Mouse (Mus musculus): ENCODE results near the gene Patz1. TPM values are rescaled to one million over a fixed set of nuclear protein-coding genes. Genes with fewer than 3 reads are reported as not detected.

Gene Patz1
- total RNA-seq, 2 experiments from 2014 or later, result 64.2 to 89.5 TPM

- ATAC-seq (replicated peaks; ENCODE audit: low FRiP score, low TSS enrichment, poor library complexity, severe bottlenecking), result peak; percentile 14; the same call in 1 of the 2 replicates
Observed at GRCm38 (mm10) chr11:3290640-3291310, 2.1 kb downstream of the Patz1 start.

- no peak for ATAC-seq (replicated peaks; ENCODE audit: low FRiP score, low TSS enrichment, poor library complexity, severe bottlenecking)
Observed at GRCm38 (mm10) chr11:3291311-3292061, 2.8 kb downstream of the Patz1 start.

- ATAC-seq (replicated peaks; ENCODE audit: low FRiP score, low TSS enrichment, poor library complexity, severe bottlenecking), result peak; percentile 12; the same call in 1 of the 2 replicates
Observed at GRCm38 (mm10) chr11:3292062-3292421, 3.4 kb downstream of the Patz1 start.

GRCm38 (mm10) chr11:3292711-3293249 is 4.1 kb downstream of the Patz1 start:
- no peak for ATAC-seq (replicated peaks; ENCODE audit: low FRiP score, low TSS enrichment, poor library complexity, severe bottlenecking)

GRCm38 (mm10) chr11:3293361-3293760 is 4.7 kb downstream of the Patz1 start:
- no peak for ATAC-seq (replicated peaks; ENCODE audit: low FRiP score, low TSS enrichment, poor library complexity, severe bottlenecking)

- ATAC-seq (replicated peaks; ENCODE audit: low FRiP score, low TSS enrichment, poor library complexity, severe bottlenecking), result no peak
Observed at GRCm38 (mm10) chr11:3294641-3295040, 6.0 kb downstream of the Patz1 start.

GRCm38 (mm10) chr11:3296056-3296455 is 7.4 kb downstream of the Patz1 start:
- ATAC-seq (replicated peaks; ENCODE audit: low FRiP score, low TSS enrichment, poor library complexity, severe bottlenecking), result no peak

GRCm38 (mm10) chr11:3297871-3298812 is 9.5 kb downstream of the Patz1 start:
- peak; percentile 24; the same call in 1 of the 2 replicates for ATAC-seq (replicated peaks; ENCODE audit: low FRiP score, low TSS enrichment, poor library complexity, severe bottlenecking)

GRCm38 (mm10) chr11:3298813-3299185 is 10.1 kb downstream of the Patz1 start:
- no peak for ATAC-seq (replicated peaks; ENCODE audit: low FRiP score, low TSS enrichment, poor library complexity, severe bottlenecking)

GRCm38 (mm10) chr11:3301075-3301474 is 12.4 kb downstream of the Patz1 start:
- no peak for ATAC-seq (replicated peaks; ENCODE audit: low FRiP score, low TSS enrichment, poor library complexity, severe bottlenecking)

GRCm38 (mm10) chr11:3302385-3302784 is 13.7 kb downstream of the Patz1 start:
- no peak for ATAC-seq (replicated peaks; ENCODE audit: low FRiP score, low TSS enrichment, poor library complexity, severe bottlenecking)

- no peak for ATAC-seq (replicated peaks; ENCODE audit: low FRiP score, low TSS enrichment, poor library complexity, severe bottlenecking)
Observed at GRCm38 (mm10) chr11:3302792-3303191, 14.1 kb downstream of the Patz1 start.

- ATAC-seq (replicated peaks; ENCODE audit: low FRiP score, low TSS enrichment, poor library complexity, severe bottlenecking), result no peak
Observed at GRCm38 (mm10) chr11:3305821-3306220, 17.1 kb downstream of the Patz1 start.

- no peak for ATAC-seq (replicated peaks; ENCODE audit: low FRiP score, low TSS enrichment, poor library complexity, severe bottlenecking)
Observed at GRCm38 (mm10) chr11:3307875-3308274, 19.2 kb downstream of the Patz1 start.

- ATAC-seq (replicated peaks; ENCODE audit: low FRiP score, low TSS enrichment, poor library complexity, severe bottlenecking), result no peak
Observed at GRCm38 (mm10) chr11:3309884-3310283, 21.2 kb downstream of the Patz1 start.

GRCm38 (mm10) chr11:3310789-3311585 is 22.3 kb downstream of the Patz1 start:
- peak; percentile 24; the same call in 1 of the 2 replicates for ATAC-seq (replicated peaks; ENCODE audit: low FRiP score, low TSS enrichment, poor library complexity, severe bottlenecking)

GRCm38 (mm10) chr11:3311586-3312347 is 23.1 kb downstream of the Patz1 start:
- ATAC-seq (replicated peaks; ENCODE audit: low FRiP score, low TSS enrichment, poor library complexity, severe bottlenecking), result no peak

- ATAC-seq (replicated peaks; ENCODE audit: low FRiP score, low TSS enrichment, poor library complexity, severe bottlenecking), result peak; percentile 23
Observed at GRCm38 (mm10) chr11:3313294-3313693, 24.6 kb downstream of the Patz1 start.
